Mouse (Mus musculus): ENCODE measurements at regions not wholly inside any gene's neighbourhood (a gene's known extent, or its start where the extent isn't known, plus 50 kb on each side); places are given as distances from the start of the nearest gene placed in this dataset.
A peak's percentile ranks its signal among the peaks of the same experiment; 100 is the strongest.

DNA sequence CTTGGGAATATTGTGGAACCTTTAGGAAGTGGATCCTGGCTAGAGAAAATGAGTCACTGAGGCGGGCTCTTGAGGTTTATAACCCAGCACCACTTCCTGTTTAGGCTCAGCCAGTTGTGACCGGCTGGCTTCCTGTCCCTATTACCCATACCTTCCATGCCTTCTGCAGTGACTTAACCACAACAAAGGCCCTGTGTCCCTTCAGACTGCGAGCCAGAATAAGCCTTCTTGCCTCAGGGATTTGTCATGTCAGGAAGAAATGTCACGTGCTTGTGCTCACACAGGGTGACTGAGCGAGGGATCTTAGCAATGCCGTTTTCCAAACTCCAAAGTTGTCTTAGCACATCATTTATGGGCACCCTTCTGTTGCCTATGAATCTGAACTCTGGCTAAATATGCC is 268.5 kb downstream of the Gadd45g start:
- H3K9ac ChIP-seq (ENCODE audit: low read depth, low read length), result no peak overlapping the region
- no peak for ATAC-seq (ENCODE audit: low read depth)

DNA sequence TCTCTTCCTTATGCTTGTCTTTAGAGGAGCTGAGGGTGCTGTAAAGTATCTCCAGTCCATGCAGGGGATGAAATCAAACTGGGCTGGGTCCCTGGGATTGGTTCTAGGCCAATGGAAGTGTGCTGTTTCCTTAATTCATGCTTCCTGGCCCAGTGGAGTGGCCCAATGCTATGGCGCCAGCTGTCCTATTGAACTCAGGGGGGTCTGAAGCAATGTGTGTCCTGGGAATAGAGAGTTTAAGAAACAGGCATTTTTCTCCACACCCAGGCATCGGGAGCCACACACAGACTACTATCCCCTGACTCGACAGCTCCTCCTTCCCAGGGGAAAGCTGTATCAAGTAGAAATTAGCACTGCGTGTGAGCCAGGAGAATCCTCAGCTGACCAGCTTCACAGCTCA is 269.8 kb downstream of the Gadd45g start:
- H3K9me3 ChIP-seq (ENCODE audit: control insufficient read depth, low read length), result no peaks in the 10 kb centered on the region
- WGBS, result 43% methylated on average over 4 of the region's 4 CpGs

More for the DNA sequence above, 268.5 kb downstream of the Gadd45g start:
- H3K27ac ChIP-seq (replicated peaks; ENCODE audit: low read depth, low read length), result no peak overlapping the region
- peaks cover 18% of the 10 kb centered on the region for H3K4me1 ChIP-seq (ENCODE audit: control insufficient read depth, insufficient read depth, low read length)
- H3K4me3 ChIP-seq (ENCODE audit: low read depth, low read length), result no peak overlapping the region
- 61% methylated on average over 6 of the region's 6 CpGs for WGBS
- H3K36me3 ChIP-seq (ENCODE audit: control insufficient read depth, insufficient read depth, low read length), result no peaks in the 10 kb centered on the region
- no peak overlapping the region for H3K4me2 ChIP-seq (ENCODE audit: low read depth, low read length)
- no peaks in the 10 kb centered on the region for H3K9me3 ChIP-seq (ENCODE audit: control insufficient read depth, low read length)
- DNase-seq (ENCODE audit: low spot score), result no peak
- H3K27me3 ChIP-seq (replicated peaks; ENCODE audit: control insufficient read depth, insufficient read depth, low read length), result no peaks in the 10 kb centered on the region

DNA sequence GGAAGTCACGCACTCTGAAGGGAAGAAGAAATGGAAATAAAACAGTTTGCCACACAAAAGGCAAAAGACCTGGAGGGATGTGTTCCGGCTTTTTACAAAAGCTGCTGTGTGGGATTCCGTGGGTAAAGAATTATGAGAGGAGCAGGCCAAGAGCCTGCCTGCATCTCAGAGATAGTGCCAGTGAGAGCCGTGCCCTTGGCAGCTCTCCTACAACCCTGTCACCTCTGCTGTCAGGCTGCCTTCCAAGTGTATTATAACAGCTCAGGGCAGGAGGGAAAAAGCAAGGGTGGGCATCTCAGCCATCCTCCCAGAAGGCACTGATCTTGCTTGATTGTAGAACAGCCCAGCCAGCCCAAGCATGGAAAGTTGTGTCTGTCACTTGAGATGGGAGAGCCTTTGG is 270.3 kb downstream of the Gadd45g start:
- ATAC-seq (ENCODE audit: low read depth), result no peak
- Histone ChIP-seq H3K4me1 (ENCODE audit: control insufficient read depth, insufficient read depth, low read length) (0 out of 2 replicates have a peak, but pooled peaks cover 8% of the 10 kb centered on the region), H3K4me3 (ENCODE audit: low read depth, low read length) (no peak overlapping the region), H3K27me3 (replicated peaks; ENCODE audit: control insufficient read depth, insufficient read depth, low read length) (no peaks in the 10 kb centered on the region), H3K4me2 (ENCODE audit: low read depth, low read length) (no peak overlapping the region), H3K27ac (replicated peaks; ENCODE audit: low read depth, low read length) (no peak overlapping the region), H3K9ac (ENCODE audit: low read depth, low read length) (no peak overlapping the region), H3K36me3 (ENCODE audit: control insufficient read depth, insufficient read depth, low read length) (no peaks in the 10 kb centered on the region), H3K9me3 (ENCODE audit: control insufficient read depth, low read length) (no peaks in the 10 kb centered on the region)
- WGBS, result 39% methylated on average over 4 of the region's 4 CpGs
- DNase-seq (ENCODE audit: low spot score), result no peak

More for the DNA sequence above, 269.8 kb downstream of the Gadd45g start:
- Histone ChIP-seq H3K27me3 (replicated peaks; ENCODE audit: control insufficient read depth, insufficient read depth, low read length) (no peaks in the 10 kb centered on the region), H3K9ac (ENCODE audit: low read depth, low read length) (no peak overlapping the region), H3K4me2 (ENCODE audit: low read depth, low read length) (no peak overlapping the region), H3K4me3 (ENCODE audit: low read depth, low read length) (no peak overlapping the region), H3K36me3 (ENCODE audit: control insufficient read depth, insufficient read depth, low read length) (no peaks in the 10 kb centered on the region), H3K27ac (replicated peaks; ENCODE audit: low read depth, low read length) (no peak overlapping the region), H3K4me1 (ENCODE audit: control insufficient read depth, insufficient read depth, low read length) (peaks cover 10% of the 10 kb centered on the region)
- no peak for ATAC-seq (ENCODE audit: low read depth)
- peak; percentile 35 for DNase-seq (ENCODE audit: low spot score)

DNA sequence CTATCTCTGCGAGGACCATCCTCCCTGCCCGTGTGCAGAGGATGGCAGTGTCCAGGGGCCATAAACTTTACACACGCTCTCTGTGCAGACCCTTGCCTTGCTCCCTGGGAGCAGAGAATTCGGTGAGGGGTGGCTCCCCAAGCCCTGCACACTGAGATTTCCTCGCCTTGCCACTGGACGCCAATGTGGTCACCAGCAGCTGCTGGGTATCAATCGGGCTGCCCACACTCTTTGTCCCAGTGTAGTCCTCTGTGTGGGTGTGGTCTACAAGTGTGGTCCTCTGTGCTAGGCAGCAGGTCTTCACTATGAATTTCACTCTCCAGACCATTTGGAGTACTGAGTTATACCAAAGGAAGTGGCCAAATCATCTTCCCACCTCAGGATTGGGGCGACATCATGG is 274.3 kb downstream of the Gadd45g start:
- H3K9ac ChIP-seq (ENCODE audit: low read depth, low read length), result no peak overlapping the region
- H3K4me2 ChIP-seq (ENCODE audit: low read depth, low read length), result no peak overlapping the region
- no peak overlapping the region for H3K4me3 ChIP-seq (ENCODE audit: low read depth, low read length)
- no peaks in the 10 kb centered on the region for H3K9me3 ChIP-seq (ENCODE audit: control insufficient read depth, low read length)
- no peaks in the 10 kb centered on the region for H3K27me3 ChIP-seq (replicated peaks; ENCODE audit: control insufficient read depth, insufficient read depth, low read length)
- H3K27ac ChIP-seq (replicated peaks; ENCODE audit: low read depth, low read length), result no peak overlapping the region
- WGBS, result 89% methylated on average over 8 of the region's 8 CpGs
- 0 out of 2 replicates have a peak, but pooled peaks cover 8% of the 10 kb centered on the region for H3K4me1 ChIP-seq (ENCODE audit: control insufficient read depth, insufficient read depth, low read length)
- no peak for DNase-seq (ENCODE audit: low spot score)
- ATAC-seq (ENCODE audit: low read depth), result no peak
- no peaks in the 10 kb centered on the region for H3K36me3 ChIP-seq (ENCODE audit: control insufficient read depth, insufficient read depth, low read length)

DNA sequence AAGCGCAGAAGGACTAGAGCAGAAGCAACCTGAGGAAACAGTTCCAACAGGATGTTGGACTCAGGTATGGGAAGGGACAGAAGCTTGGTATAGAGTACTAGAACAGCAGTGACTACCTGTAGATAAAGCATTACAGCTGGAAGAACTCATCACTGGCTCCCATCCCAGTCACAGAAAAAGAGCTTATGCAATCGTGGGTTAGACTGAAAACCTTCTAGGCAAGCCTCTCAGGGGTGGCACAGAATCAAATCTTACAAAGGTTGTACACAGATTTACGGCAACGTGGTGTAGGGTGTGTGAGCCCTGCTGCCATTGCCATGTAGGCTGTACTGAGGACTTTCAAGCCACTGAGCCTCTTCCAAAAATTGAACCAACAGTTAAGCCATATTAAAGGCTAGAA is 278.6 kb downstream of the Gadd45g start:
- no peak overlapping the region for H3K4me2 ChIP-seq (ENCODE audit: low read depth, low read length)
- 84% methylated on average over 4 of the region's 4 CpGs for WGBS
- ATAC-seq (ENCODE audit: low read depth), result no peak

DNA sequence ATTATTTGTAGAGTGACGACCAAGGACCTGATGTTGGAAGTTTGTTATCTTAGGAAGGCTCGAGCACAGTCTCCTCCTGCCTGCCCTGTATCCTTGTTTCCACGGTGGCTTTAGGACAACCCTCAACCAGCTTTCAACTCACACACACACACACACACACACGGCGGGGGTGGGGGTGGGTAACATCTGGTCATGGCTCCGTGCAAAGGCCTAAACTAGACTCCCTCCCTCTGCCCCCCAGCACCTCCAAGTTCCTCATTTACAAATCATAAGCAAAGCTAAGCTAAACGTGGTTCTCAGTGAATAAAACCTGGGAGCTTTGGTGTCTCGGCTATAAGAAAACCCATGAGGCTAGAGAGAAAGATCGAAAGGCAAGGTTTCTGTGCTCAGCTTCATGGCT is 281.3 kb downstream of the Gadd45g start:
- no peaks in the 10 kb centered on the region for H3K27me3 ChIP-seq (replicated peaks; ENCODE audit: control insufficient read depth, insufficient read depth, low read length)
- H3K9ac ChIP-seq (ENCODE audit: low read depth, low read length), result no peak overlapping the region
- peaks cover 19% of the 10 kb centered on the region for H3K9me3 ChIP-seq (ENCODE audit: control insufficient read depth, low read length)
- ATAC-seq (ENCODE audit: low read depth), result no peak
- H3K4me1 ChIP-seq (ENCODE audit: control insufficient read depth, insufficient read depth, low read length), result no peaks in the 10 kb centered on the region
- no peak overlapping the region for H3K4me2 ChIP-seq (ENCODE audit: low read depth, low read length)
- no peak overlapping the region for H3K27ac ChIP-seq (replicated peaks; ENCODE audit: low read depth, low read length)
- no peak for DNase-seq (ENCODE audit: low spot score)
- H3K36me3 ChIP-seq (ENCODE audit: control insufficient read depth, insufficient read depth, low read length), result no peaks in the 10 kb centered on the region
- H3K4me3 ChIP-seq (ENCODE audit: low read depth, low read length), result no peak overlapping the region
- WGBS, result 76% methylated on average over 9 of the region's 9 CpGs

More for the DNA sequence above, 278.6 kb downstream of the Gadd45g start:
- no peak overlapping the region for H3K9ac ChIP-seq (ENCODE audit: low read depth, low read length)
- H3K27me3 ChIP-seq (replicated peaks; ENCODE audit: control insufficient read depth, insufficient read depth, low read length), result no peaks in the 10 kb centered on the region
- DNase-seq (ENCODE audit: low spot score), result no peak
- no peaks in the 10 kb centered on the region for H3K4me1 ChIP-seq (ENCODE audit: control insufficient read depth, insufficient read depth, low read length)
- H3K4me3 ChIP-seq (ENCODE audit: low read depth, low read length), result no peak overlapping the region
- no peaks in the 10 kb centered on the region for H3K36me3 ChIP-seq (ENCODE audit: control insufficient read depth, insufficient read depth, low read length)
- H3K27ac ChIP-seq (replicated peaks; ENCODE audit: low read depth, low read length), result no peak overlapping the region
- H3K9me3 ChIP-seq (ENCODE audit: control insufficient read depth, low read length), result no peaks in the 10 kb centered on the region

DNA sequence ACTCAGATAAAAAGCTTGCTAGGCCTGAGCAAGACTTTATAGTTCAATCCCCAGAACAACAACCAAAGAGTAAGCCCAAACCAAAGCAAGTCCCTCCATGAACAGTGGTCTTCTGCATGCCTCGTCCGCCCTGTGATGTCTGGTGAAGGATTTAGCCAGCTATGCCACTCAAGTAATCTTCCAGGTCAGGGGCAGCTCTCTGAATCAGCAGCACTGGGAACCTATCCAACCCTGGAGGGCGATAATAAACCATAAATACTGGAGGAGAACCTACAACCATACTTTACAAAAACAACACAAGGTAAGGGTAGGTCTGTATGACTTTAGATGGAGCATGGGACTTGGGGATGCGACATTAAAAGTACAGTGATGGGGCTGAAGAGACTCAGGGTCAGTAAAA is 283.0 kb downstream of the Gadd45g start:
- Histone ChIP-seq H3K4me3 (ENCODE audit: low read depth, low read length) (no peak overlapping the region), H3K36me3 (ENCODE audit: control insufficient read depth, insufficient read depth, low read length) (no peaks in the 10 kb centered on the region), H3K4me2 (ENCODE audit: low read depth, low read length) (no peak overlapping the region), H3K27ac (replicated peaks; ENCODE audit: low read depth, low read length) (no peak overlapping the region), H3K27me3 (replicated peaks; ENCODE audit: control insufficient read depth, insufficient read depth, low read length) (no peaks in the 10 kb centered on the region), H3K4me1 (ENCODE audit: control insufficient read depth, insufficient read depth, low read length) (no peaks in the 10 kb centered on the region), H3K9ac (ENCODE audit: low read depth, low read length) (no peak overlapping the region), H3K9me3 (ENCODE audit: control insufficient read depth, low read length) (peaks cover 19% of the 10 kb centered on the region)
- WGBS, result 82% methylated on average over 4 of the region's 4 CpGs
- ATAC-seq (ENCODE audit: low read depth) (no peak), DNase-seq (ENCODE audit: low spot score) (no peak)

DNA sequence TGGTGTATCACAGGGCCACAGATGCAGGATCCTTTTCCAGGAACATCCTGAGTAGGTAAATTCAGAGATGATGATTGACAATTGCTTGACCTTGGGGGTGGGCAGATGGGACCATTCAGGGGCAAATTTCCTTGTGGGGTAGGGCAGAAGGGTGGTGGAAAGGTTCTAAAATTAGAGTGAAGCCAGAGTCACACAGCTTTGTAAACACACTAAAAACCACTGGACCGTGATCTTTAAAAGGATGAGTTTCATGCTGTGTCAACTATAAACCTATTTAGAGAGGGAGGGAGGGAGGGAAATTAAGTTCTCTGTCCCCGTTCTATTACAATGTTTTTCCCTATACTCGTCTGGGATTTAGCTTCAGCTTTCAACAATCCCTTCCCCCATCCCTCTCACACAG is 286.7 kb downstream of the Gadd45g start:
- no peak for ATAC-seq (ENCODE audit: low read depth)
- no peak overlapping the region for H3K9ac ChIP-seq (ENCODE audit: low read depth, low read length)
- WGBS, result 46% methylated on average over 3 of the region's 3 CpGs

DNA sequence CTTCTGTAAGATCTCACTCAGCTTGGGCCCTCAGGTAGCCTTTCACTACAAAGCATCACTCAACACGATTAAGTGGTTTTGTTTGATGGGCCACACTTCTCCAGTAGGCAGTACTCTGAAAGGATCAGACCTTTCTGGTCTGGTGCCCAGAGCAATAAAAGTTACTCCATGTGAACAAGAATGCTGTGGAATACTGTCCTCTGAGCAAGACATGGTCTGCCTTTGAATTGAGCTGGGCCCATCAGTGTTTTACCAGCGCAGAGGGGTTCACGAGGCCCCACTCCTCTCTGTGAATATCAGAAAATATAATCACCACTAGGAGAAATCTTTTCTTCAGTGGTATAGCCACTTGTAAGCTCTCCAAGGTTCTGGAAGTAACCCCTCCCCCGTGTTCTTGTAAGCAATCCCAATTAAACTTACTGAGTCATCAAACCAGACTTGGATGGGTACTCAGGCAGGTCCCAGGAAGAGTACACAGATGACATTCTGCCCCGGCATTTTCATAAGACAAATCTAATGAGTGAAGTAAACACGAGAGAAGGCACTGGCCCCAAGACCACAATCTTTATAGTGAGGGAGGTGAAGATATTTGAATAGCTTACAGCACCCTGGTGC is 292.0 kb downstream of the Gadd45g start:
- no peak overlapping the region for H3K4me3 ChIP-seq (ENCODE audit: low read depth, low read length)
- no peaks in the 10 kb centered on the region for H3K9me3 ChIP-seq (ENCODE audit: control insufficient read depth, low read length)
- ATAC-seq (ENCODE audit: low read depth) (no peak), DNase-seq (ENCODE audit: low spot score) (no peak)
- no peaks in the 10 kb centered on the region for H3K4me1 ChIP-seq (ENCODE audit: control insufficient read depth, insufficient read depth, low read length)
- H3K27ac ChIP-seq (replicated peaks; ENCODE audit: low read depth, low read length), result no peak overlapping the region
- WGBS, result 74% methylated on average over 6 of the region's 6 CpGs
- no peak overlapping the region for H3K4me2 ChIP-seq (ENCODE audit: low read depth, low read length)
- H3K9ac ChIP-seq (ENCODE audit: low read depth, low read length), result no peak overlapping the region
- no peaks in the 10 kb centered on the region for H3K27me3 ChIP-seq (replicated peaks; ENCODE audit: control insufficient read depth, insufficient read depth, low read length)
- no peaks in the 10 kb centered on the region for H3K36me3 ChIP-seq (ENCODE audit: control insufficient read depth, insufficient read depth, low read length)

More for the DNA sequence above, 286.7 kb downstream of the Gadd45g start:
- Histone ChIP-seq H3K4me3 (ENCODE audit: low read depth, low read length) (no peak overlapping the region), H3K9me3 (ENCODE audit: control insufficient read depth, low read length) (peaks cover 19% of the 10 kb centered on the region), H3K27me3 (replicated peaks; ENCODE audit: control insufficient read depth, insufficient read depth, low read length) (no peaks in the 10 kb centered on the region), H3K36me3 (ENCODE audit: control insufficient read depth, insufficient read depth, low read length) (no peaks in the 10 kb centered on the region), H3K4me1 (ENCODE audit: control insufficient read depth, insufficient read depth, low read length) (no peaks in the 10 kb centered on the region), H3K4me2 (ENCODE audit: low read depth, low read length) (no peak overlapping the region), H3K27ac (replicated peaks; ENCODE audit: low read depth, low read length) (no peak overlapping the region)
- DNase-seq (ENCODE audit: low spot score), result no peak

Measured in embryonic facial prominence, embryonic 14.5 days (tissue).